Mouse (Mus musculus): ENCODE measurements around the gene Tmem94. TPM values are rescaled to one million over a fixed set of nuclear protein-coding genes. Genes with fewer than 3 reads are reported as not detected.

Gene Tmem94
- polyA plus RNA-seq, 1 experiment from 2014 or later: 16.4 TPM

DNA sequence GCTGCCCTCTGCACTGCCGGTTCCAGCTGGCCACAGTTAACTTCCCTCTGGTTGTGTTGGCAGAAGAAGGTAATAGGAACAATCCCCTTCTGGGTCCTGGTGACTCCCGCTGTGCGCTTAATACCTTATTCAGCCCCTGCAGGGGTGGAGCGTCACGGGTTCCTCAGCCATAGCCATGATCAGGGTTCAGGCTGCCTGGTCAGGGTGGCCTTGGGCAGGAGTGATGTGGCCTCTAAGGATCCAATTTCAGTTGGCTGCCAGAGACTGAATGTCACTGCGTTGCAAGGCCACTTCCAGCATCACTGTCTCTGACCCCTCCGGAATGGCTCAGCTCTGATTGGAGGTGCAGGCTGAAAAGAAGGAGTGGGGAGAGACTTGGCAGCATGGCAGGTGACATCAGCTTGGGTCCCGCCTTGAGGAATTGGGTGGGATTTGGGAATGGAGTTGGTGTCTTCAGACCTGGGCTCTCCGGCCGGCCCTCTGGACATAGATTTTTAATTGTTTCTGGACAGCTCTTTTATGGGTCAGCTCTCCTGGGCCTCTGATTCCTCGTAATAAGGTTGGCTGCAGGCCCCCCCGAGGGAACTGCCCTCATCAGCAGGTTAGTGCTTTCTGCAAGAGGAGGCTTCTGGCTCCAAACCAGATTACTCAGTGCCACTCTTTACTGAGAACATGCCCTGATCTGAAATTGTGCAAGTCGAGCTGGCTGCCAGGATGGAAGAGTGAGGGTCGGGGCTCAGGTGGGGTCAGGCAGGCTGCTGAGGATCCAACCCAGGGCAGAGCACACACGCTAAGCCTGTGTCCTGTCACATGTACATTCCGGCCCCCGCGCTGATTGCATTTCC, 10.8 kb downstream of the Tmem94 start:
- DNase-seq (ENCODE audit: low spot score) (no peak), ATAC-seq (ENCODE audit: low FRiP score) (no peak)
- no peaks in the 10 kb centered on the region for H3K27me3 ChIP-seq (ENCODE audit: control insufficient read depth, insufficient read depth, low read length)
- H3K4me3 ChIP-seq (ENCODE audit: low read depth, low read length): no peak overlapping the region
- H3K4me2 ChIP-seq (replicated peaks; ENCODE audit: low read depth, low read length): no peak overlapping the region
- no peak overlapping the region for H3K27ac ChIP-seq (ENCODE audit: low read depth, low read length)
- H3K36me3 ChIP-seq (ENCODE audit: control insufficient read depth, insufficient read depth, low read length): no peaks in the 10 kb centered on the region
- no peaks in the 10 kb centered on the region for H3K9me3 ChIP-seq (ENCODE audit: control insufficient read depth, low read length)
- H3K4me1 ChIP-seq (replicated peaks; ENCODE audit: control insufficient read depth, insufficient read depth, low read length): peaks cover 32% of the 10 kb centered on the region
- no peak overlapping the region; the same call in 1 of the 2 replicates for H3K9ac ChIP-seq (ENCODE audit: low read depth, low read length)
- WGBS: 39% methylated on average over 18 of the region's 18 CpGs

DNA sequence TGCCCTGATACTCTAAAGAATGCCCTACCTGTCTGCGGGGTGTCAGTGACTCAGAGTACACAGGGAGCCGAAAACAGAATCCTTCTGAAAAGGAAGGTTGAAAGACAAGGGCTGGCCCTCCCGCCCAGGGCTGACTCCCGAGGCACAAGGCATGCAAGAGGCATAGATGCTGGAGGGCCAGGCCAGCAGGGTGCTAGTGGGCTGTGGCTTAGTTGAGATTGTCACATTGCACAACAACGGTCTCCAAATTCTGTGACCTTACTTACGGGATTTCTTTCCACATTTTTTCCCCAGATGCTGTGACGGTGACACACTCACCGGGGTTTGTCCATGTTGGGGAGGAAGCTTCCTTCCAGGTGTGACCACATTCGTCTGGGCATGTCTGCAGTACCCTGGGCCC, 11.7 kb downstream of the Tmem94 start:
- Histone ChIP-seq H3K9me3 (ENCODE audit: control insufficient read depth, low read length) (no peaks in the 10 kb centered on the region), H3K27me3 (ENCODE audit: control insufficient read depth, insufficient read depth, low read length) (no peaks in the 10 kb centered on the region), H3K4me3 (ENCODE audit: low read depth, low read length) (no peak overlapping the region), H3K4me2 (replicated peaks; ENCODE audit: low read depth, low read length) (no peak overlapping the region), H3K4me1 (replicated peaks; ENCODE audit: control insufficient read depth, insufficient read depth, low read length) (peaks cover 33% of the 10 kb centered on the region), H3K27ac (ENCODE audit: low read depth, low read length) (no peak overlapping the region), H3K9ac (ENCODE audit: low read depth, low read length) (no peak overlapping the region), H3K36me3 (ENCODE audit: control insufficient read depth, insufficient read depth, low read length) (no peaks in the 10 kb centered on the region)
- ATAC-seq (ENCODE audit: low FRiP score) (no peak), DNase-seq (ENCODE audit: low spot score) (no peak)
- WGBS: 43% methylated on average over 9 of the region's 9 CpGs

- H3K4me1 ChIP-seq (replicated peaks; ENCODE audit: control insufficient read depth, insufficient read depth, low read length): peaks cover 33% of the 10 kb centered on the region
- no peaks in the 10 kb centered on the region for H3K9me3 ChIP-seq (ENCODE audit: control insufficient read depth, low read length)
- no peak overlapping the region for H3K27ac ChIP-seq (ENCODE audit: low read depth, low read length)
- no peak for ATAC-seq (ENCODE audit: low FRiP score)
- H3K36me3 ChIP-seq (ENCODE audit: control insufficient read depth, insufficient read depth, low read length): no peaks in the 10 kb centered on the region
- H3K9ac ChIP-seq (ENCODE audit: low read depth, low read length): no peak overlapping the region
- H3K27me3 ChIP-seq (ENCODE audit: control insufficient read depth, insufficient read depth, low read length): no peaks in the 10 kb centered on the region
- DNase-seq (ENCODE audit: low spot score): no peak
- no peak overlapping the region for H3K4me2 ChIP-seq (replicated peaks; ENCODE audit: low read depth, low read length)
- H3K4me3 ChIP-seq (ENCODE audit: low read depth, low read length): no peak overlapping the region
- WGBS: 83% methylated on average over 17 of the region's 17 CpGs
These were observed 12.5 kb downstream of the Tmem94 start for GRCm38 (mm10) chr11:115777487-115778335.

DNA sequence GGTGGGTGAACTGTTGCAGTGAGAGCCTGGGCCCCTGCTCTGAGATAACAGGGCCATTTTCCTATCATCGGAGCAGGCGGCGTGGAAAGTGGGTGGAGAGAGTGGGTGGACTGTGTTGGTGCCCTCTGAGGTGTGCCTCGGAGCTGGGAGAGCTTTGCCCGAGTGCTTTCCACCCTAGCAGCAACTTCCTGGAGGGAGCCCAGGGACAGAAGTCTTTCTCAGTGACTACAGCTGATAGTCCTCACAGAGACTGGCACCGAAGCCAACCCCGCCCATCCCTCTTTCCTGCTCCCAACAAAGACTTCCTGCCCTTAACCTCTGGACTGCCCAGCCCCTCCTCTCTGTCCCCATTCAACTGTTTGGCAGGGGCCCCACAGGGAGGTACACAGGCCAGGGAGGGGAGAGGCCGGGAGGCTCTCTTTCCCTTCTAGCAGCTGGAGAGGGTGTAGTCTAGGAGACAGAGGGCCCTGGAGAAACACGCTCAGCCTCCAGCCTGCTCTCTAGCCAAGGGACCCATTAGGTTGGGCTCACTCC, 13.9 kb downstream of the Tmem94 start:
- H3K9me3 ChIP-seq (ENCODE audit: control insufficient read depth, low read length): no peaks in the 10 kb centered on the region
- no peaks in the 10 kb centered on the region for H3K27me3 ChIP-seq (ENCODE audit: control insufficient read depth, insufficient read depth, low read length)
- H3K4me2 ChIP-seq (replicated peaks; ENCODE audit: low read depth, low read length): peak overlapping the region; percentile 26; the same call in 1 of the 2 replicates
- H3K27ac ChIP-seq (ENCODE audit: low read depth, low read length): peak overlapping the region; percentile 75
- H3K36me3 ChIP-seq (ENCODE audit: control insufficient read depth, insufficient read depth, low read length): no peaks in the 10 kb centered on the region
- peak; percentile 86 for ATAC-seq (ENCODE audit: low FRiP score)
- no peak overlapping the region for H3K4me3 ChIP-seq (ENCODE audit: low read depth, low read length)
- WGBS: 5% methylated on average over 9 of the region's 9 CpGs
- no peak overlapping the region for H3K9ac ChIP-seq (ENCODE audit: low read depth, low read length)
- peaks cover 33% of the 10 kb centered on the region for H3K4me1 ChIP-seq (replicated peaks; ENCODE audit: control insufficient read depth, insufficient read depth, low read length)
- DNase-seq (ENCODE audit: low spot score): peak; percentile 77

- Histone ChIP-seq H3K27ac (ENCODE audit: low read depth, low read length) (peak overlapping the region; percentile 75), H3K4me2 (replicated peaks; ENCODE audit: low read depth, low read length) (peak overlapping the region; percentile 37), H3K4me3 (ENCODE audit: low read depth, low read length) (peak overlapping the region; percentile 19), H3K36me3 (ENCODE audit: control insufficient read depth, insufficient read depth, low read length) (no peaks in the 10 kb centered on the region), H3K4me1 (replicated peaks; ENCODE audit: control insufficient read depth, insufficient read depth, low read length) (peaks cover 33% of the 10 kb centered on the region), H3K9me3 (ENCODE audit: control insufficient read depth, low read length) (no peaks in the 10 kb centered on the region), H3K9ac (ENCODE audit: low read depth, low read length) (peak overlapping the region; percentile 47), H3K27me3 (ENCODE audit: control insufficient read depth, insufficient read depth, low read length) (no peaks in the 10 kb centered on the region)
- ATAC-seq (ENCODE audit: low FRiP score) (peak; percentile 66), DNase-seq (ENCODE audit: low spot score) (peak; percentile 71)
- 6% methylated on average over 20 of the region's 20 CpGs for WGBS
These were observed 15.2 kb downstream of the Tmem94 start for GRCm38 (mm10) chr11:115780141-115781070.

- Histone ChIP-seq H3K4me1 (replicated peaks; ENCODE audit: control insufficient read depth, insufficient read depth, low read length) (no peaks in the 10 kb centered on the region), H3K9ac (ENCODE audit: low read depth, low read length) (no peak overlapping the region), H3K27me3 (ENCODE audit: control insufficient read depth, insufficient read depth, low read length) (no peaks in the 10 kb centered on the region), H3K4me3 (ENCODE audit: low read depth, low read length) (no peak overlapping the region), H3K9me3 (ENCODE audit: control insufficient read depth, low read length) (no peaks in the 10 kb centered on the region), H3K27ac (ENCODE audit: low read depth, low read length) (no peak overlapping the region), H3K36me3 (ENCODE audit: control insufficient read depth, insufficient read depth, low read length) (peaks cover 11% of the 10 kb centered on the region; the same call in 1 of the 2 replicates), H3K4me2 (replicated peaks; ENCODE audit: low read depth, low read length) (no peak overlapping the region)
- no peak for DNase-seq (ENCODE audit: low spot score)
- WGBS: 67% methylated on average over 6 of the region's 6 CpGs
- no peak for ATAC-seq (ENCODE audit: low FRiP score)
These were observed 21.2 kb downstream of the Tmem94 start for GRCm38 (mm10) chr11:115786473-115786872.

DNA sequence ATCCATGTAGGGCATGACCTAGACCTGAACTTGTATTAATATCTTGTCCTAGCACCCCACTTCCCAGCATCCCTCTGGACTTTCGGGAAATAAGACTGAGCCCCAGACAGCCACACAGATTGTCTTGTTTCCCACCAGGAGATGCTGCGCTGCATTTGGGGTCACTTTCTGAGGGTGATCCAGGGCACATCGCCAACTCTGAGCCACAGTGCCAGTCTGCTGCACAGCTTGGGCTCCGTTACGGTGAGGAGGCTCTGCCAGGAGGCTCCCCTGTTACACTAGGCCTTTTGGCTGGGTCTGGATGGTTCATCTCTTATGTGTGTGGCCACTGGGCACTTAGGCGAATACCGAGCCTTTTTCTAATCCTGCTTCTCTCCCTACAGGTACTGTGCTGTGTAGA, 24.6 kb downstream of the Tmem94 start:
- H3K36me3 ChIP-seq (ENCODE audit: control insufficient read depth, insufficient read depth, low read length): peaks cover 20% of the 10 kb centered on the region
- no peak overlapping the region for H3K27ac ChIP-seq (ENCODE audit: low read depth, low read length)
- 95% methylated on average over 7 of the region's 7 CpGs for WGBS

DNA sequence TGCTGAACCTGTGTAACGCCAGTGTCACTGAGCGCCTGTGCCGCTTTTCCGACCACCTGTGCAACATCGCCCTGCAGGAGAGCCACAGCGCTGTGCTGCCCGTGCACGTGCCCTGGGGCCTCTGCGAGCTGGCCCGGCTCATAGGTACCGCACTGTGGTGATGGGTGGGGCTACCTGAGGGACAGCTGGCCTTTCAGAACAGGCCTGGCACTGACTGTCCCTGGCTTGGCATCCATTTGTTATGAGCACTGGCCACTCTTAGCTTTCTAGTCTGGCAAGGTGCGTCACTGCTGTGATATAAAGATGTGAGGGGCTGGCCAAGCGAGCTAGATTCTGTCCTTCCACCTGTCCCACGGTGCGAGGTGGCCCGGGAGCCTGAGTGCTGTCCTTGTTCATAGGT, 26.7 kb downstream of the Tmem94 start:
- H3K9me3 ChIP-seq (ENCODE audit: control insufficient read depth, low read length): no peaks in the 10 kb centered on the region
- ATAC-seq (ENCODE audit: low FRiP score) (no peak), DNase-seq (ENCODE audit: low spot score) (no peak)
- no peak overlapping the region for H3K27ac ChIP-seq (ENCODE audit: low read depth, low read length)
- no peak overlapping the region for H3K4me2 ChIP-seq (replicated peaks; ENCODE audit: low read depth, low read length)
- H3K4me3 ChIP-seq (ENCODE audit: low read depth, low read length): no peak overlapping the region
- no peaks in the 10 kb centered on the region for H3K27me3 ChIP-seq (ENCODE audit: control insufficient read depth, insufficient read depth, low read length)
- H3K4me1 ChIP-seq (replicated peaks; ENCODE audit: control insufficient read depth, insufficient read depth, low read length): no peaks in the 10 kb centered on the region
- peaks cover 20% of the 10 kb centered on the region for H3K36me3 ChIP-seq (ENCODE audit: control insufficient read depth, insufficient read depth, low read length)
- 93% methylated on average over 16 of the region's 16 CpGs for WGBS
- H3K9ac ChIP-seq (ENCODE audit: low read depth, low read length): no peak overlapping the region

More for the DNA sequence above, 24.6 kb downstream of the Tmem94 start:
- Histone ChIP-seq H3K27me3 (ENCODE audit: control insufficient read depth, insufficient read depth, low read length) (no peaks in the 10 kb centered on the region), H3K4me1 (replicated peaks; ENCODE audit: control insufficient read depth, insufficient read depth, low read length) (no peaks in the 10 kb centered on the region), H3K4me3 (ENCODE audit: low read depth, low read length) (no peak overlapping the region), H3K4me2 (replicated peaks; ENCODE audit: low read depth, low read length) (no peak overlapping the region), H3K9me3 (ENCODE audit: control insufficient read depth, low read length) (no peaks in the 10 kb centered on the region), H3K9ac (ENCODE audit: low read depth, low read length) (no peak overlapping the region)
- no peak for ATAC-seq (ENCODE audit: low FRiP score)
- DNase-seq (ENCODE audit: low spot score): no peak

Data from hindbrain, embryonic 11.5 days (tissue).